Mouse (Mus musculus): ENCODE measurements around the gene Foxp1.

DNA sequence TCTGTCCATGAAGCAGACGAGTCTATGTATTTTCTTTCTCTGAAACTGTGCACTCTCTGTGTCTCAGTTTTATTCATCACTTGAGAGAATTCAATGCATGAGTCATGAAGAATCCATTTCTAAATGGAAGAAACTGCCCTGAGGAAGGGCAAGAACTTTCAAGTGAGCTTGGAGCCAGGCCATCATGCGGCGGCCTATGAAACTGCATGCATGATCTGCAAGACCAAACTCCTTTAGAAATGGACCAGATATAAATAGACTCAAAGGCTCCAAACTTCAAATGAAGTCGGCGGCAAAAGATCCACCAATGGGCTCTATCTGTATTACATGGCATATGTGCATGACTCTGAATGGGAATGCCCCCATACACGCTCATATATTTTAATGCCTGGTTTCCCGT is 177.6 kb downstream of the Foxp1 start:
- TF ChIP-seq CTCF (IDR thresholded peaks at IDR 0.05; ENCODE audit: low read depth, low read length): no peak
- TF ChIP-seq POLR2A (IDR thresholded peaks at IDR 0.05; ENCODE audit: borderline replicate concordance, low read depth, low read length): no peak
